Mouse (Mus musculus) small intestine, adult 2 months (tissue): ENCODE results near the gene Cd84.

Source experiments
- CTCF ChIP-seq: fragments of 200-500 bp; IDR thresholded peaks from 2 replicates; pipeline ENCODE4 v1.5.1; 2012; ENCODE audit warnings: low read depth, mild to moderate bottlenecking, control low read depth, inconsistent platforms, low read length, moderate library complexity, mixed read lengths; ENCODE audit not compliant: insufficient replicate concordance, insufficient read length; ENCODE audit errors: extremely low read depth
- POLR2A ChIP-seq: fragments of 200-500 bp; IDR thresholded peaks from 2 replicates; pipeline ENCODE4 v1.6.1; 2012; ENCODE audit warnings: low read depth, mild to moderate bottlenecking, control low read depth, inconsistent platforms, low read length, moderate library complexity

- TF ChIP-seq CTCF, result no peak
- TF ChIP-seq POLR2A, result no peak
Measured at GRCm38 (mm10) chr1:171827674-171828073, 11.8 kb upstream of the Cd84 start.
